ENCODE assay signal across 7 mouse cellular contexts in the genomic region with DNA sequence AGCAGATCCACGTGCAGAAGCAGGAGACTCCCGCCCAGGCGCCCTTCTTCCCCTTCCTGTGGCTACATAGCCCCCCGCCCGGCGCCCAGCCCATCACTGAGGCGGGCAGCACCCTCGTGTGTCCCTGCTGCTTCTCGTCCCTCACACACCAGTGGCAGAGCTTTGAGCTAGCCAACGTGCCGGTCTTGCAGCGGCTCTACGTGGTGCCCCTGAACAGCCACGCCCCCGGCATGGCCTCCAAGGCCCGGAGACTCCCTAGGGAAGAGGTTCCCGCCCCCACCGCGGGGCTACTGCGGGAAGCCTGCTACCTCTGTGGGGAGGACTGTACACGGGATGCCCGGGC. TPM values are rescaled to one million over a fixed set of nuclear protein-coding genes. Genes with fewer than 3 reads are reported as not detected.
DNase-seq lines count a peak whose midpoint lies in the region; ATAC-seq and TF ChIP-seq lines count a peak whose summit lies in the region.

No protein-coding gene starts in this region.

- H3K9me3 ChIP-seq in embryonic facial prominence, embryonic 13.5 days, result no peaks in the 10 kb centered on the region
- no peaks in the 10 kb centered on the region for H3K9me3 ChIP-seq in lung, postnatal 0 days (ENCODE audit: low read length)

- H3K27ac ChIP-seq in embryonic facial prominence, embryonic 13.5 days, result no peak overlapping the region
- no peak overlapping the region for H3K27ac ChIP-seq in lung, postnatal 0 days (ENCODE audit: low read length)

- no peak for TF ChIP-seq CTCF in lung, postnatal 0 days (IDR thresholded peaks at IDR 0.05)

- under 1% methylated on average over 22 of the region's 22 CpGs for WGBS in embryonic facial prominence, embryonic 13.5 days
- WGBS in lung, postnatal 0 days, result under 1% methylated on average over 20 of the region's 22 CpGs

- peak overlapping the region; percentile 97 for H3K4me2 ChIP-seq in embryonic facial prominence, embryonic 13.5 days
- H3K4me2 ChIP-seq in lung, postnatal 0 days (replicated peaks; ENCODE audit: low read depth, low read length), result peak overlapping the region; percentile 97

- H3K36me3 ChIP-seq in embryonic facial prominence, embryonic 13.5 days, result no peaks in the 10 kb centered on the region
- H3K36me3 ChIP-seq in lung, postnatal 0 days (ENCODE audit: insufficient read depth, low read length), result no peaks in the 10 kb centered on the region

- no peak for ATAC-seq in embryonic facial prominence, embryonic 13.5 days (ENCODE audit: insufficient number of reproducible peaks, insufficient read depth, low FRiP score, low TSS enrichment, low read depth)
- ATAC-seq in lung, postnatal 0 days, result no peak
- ATAC-seq in megakaryocyte-erythroid progenitor cell, adult 5-6 weeks (replicated peaks; ENCODE audit: low FRiP score, low TSS enrichment, poor library complexity, severe bottlenecking), result no peak

- peak; percentile 32 for DNase-seq in urinary bladder, postnatal 25 days (ENCODE audit: low spot score)
- DNase-seq in urinary bladder, postnatal 36 days (ENCODE audit: low spot score in 2 of 2), result no peak
- peak; percentile 17 for DNase-seq in induced T-regulatory cell, adult 2 months (ENCODE audit: low read depth)
- DNase-seq in lung, postnatal 0 days (ENCODE audit: low spot score), result no peak
- no peak for DNase-seq in gastrocnemius, adult 18-20 months (ENCODE audit: low spot score)

- H3K27me3 ChIP-seq in embryonic facial prominence, embryonic 13.5 days, result 0 out of 2 replicates have a peak, but pooled peaks cover 9% of the 10 kb centered on the region
- H3K27me3 ChIP-seq in lung, postnatal 0 days (replicated peaks; ENCODE audit: insufficient read depth, low read length), result peaks cover 10% of the 10 kb centered on the region; the same call in 1 of the 2 replicates

- peak overlapping the region; percentile 84 for H3K9ac ChIP-seq in embryonic facial prominence, embryonic 13.5 days
- H3K9ac ChIP-seq in lung, postnatal 0 days (replicated peaks; ENCODE audit: low read depth), result no peak overlapping the region; the same call in 1 of the 2 replicates

- TF ChIP-seq EP300 in lung, postnatal 0 days (IDR thresholded peaks at IDR 0.05), result no peak

- H3K4me3 ChIP-seq in embryonic facial prominence, embryonic 13.5 days, result peak overlapping the region; percentile 77
- H3K4me3 ChIP-seq in lung, postnatal 0 days (ENCODE audit: low read depth, low read length), result peak overlapping the region; percentile 44

- peaks cover 89% of the 10 kb centered on the region for H3K4me1 ChIP-seq in embryonic facial prominence, embryonic 13.5 days
- peaks cover 18% of the 10 kb centered on the region for H3K4me1 ChIP-seq in lung, postnatal 0 days (ENCODE audit: insufficient read depth, low read depth, low read length)

RNA-seq across cellular contexts. Expression of gene Gse1, which starts 1.3 kb away (rescaled TPM):
- 6.4 and 8.6 TPM in 2 replicates for polyA plus RNA-seq in embryonic facial prominence, embryonic 13.5 days (2015; fragmentation: Nextera tagmentation; extraction: Ambion mirVana)
- 9.5 and 9.9 TPM in 2 replicates for polyA plus RNA-seq in lung, postnatal 0 days (2015; fragmentation: Nextera tagmentation; extraction: Ambion mirVana)
- 80.6 and 84.3 TPM in 2 replicates for total RNA-seq in megakaryocyte-erythroid progenitor cell, adult 5-6 weeks (2014; fragmentation: Nextera tagmentation)
- total RNA-seq in megakaryocyte-erythroid progenitor cell, adult 5-6 weeks (2017), result 21.8 and 27.2 TPM in 2 replicates
- 10 to 100 TPM; 28.9 to 32.6 TPM for total RNA-seq in gastrocnemius, adult 18-20 months (2021)

RNA-seq across cellular contexts. Expression of gene Fam92b, which starts 52.3 kb away (rescaled TPM):
- 1.3 and 1.7 TPM in 2 replicates for polyA plus RNA-seq in embryonic facial prominence, embryonic 13.5 days (2015; fragmentation: Nextera tagmentation; extraction: Ambion mirVana)
- 3.9 and 6.5 TPM in 2 replicates for polyA plus RNA-seq in lung, postnatal 0 days (2015; fragmentation: Nextera tagmentation; extraction: Ambion mirVana)
- not detected in 2 replicates for total RNA-seq in megakaryocyte-erythroid progenitor cell, adult 5-6 weeks (2014; fragmentation: Nextera tagmentation)
- total RNA-seq in megakaryocyte-erythroid progenitor cell, adult 5-6 weeks (2017), result not detected in 2 replicates
- not detected for total RNA-seq in gastrocnemius, adult 18-20 months (2021)

Comparison
In these comparisons a context has a peak if more than half of its experiments do, and no peak if none do; other contexts are left out.
1. DNase-seq: peak in urinary bladder, postnatal 25 days (single experiment) and induced T-regulatory cell, adult 2 months (single experiment); none in urinary bladder, postnatal 36 days (0 of 2), lung, postnatal 0 days (single experiment) and gastrocnemius, adult 18-20 months (single experiment).